Mouse (Mus musculus) liver, embryonic 14.5 days (tissue): ENCODE results near the gene Maats1.

ENCODE experiments used
- CTCF ChIP-seq: IDR thresholded peaks from 2 replicates; pipeline ENCODE4 v1.5.1; 2016; ENCODE audit warnings: antibody characterized with exemption, low read depth, control low read depth
- EP300 ChIP-seq: IDR thresholded peaks from 2 replicates; pipeline ENCODE4 v1.6.1; 2016; ENCODE audit warnings: antibody characterized with exemption, low read depth

- TF ChIP-seq CTCF (no peak), EP300 (no peak)
Observed at GRCm38 (mm10) chr16:38287357-38287756, 54.6 kb downstream of the Maats1 start.
